Mouse (Mus musculus): ENCODE measurements around the gene Col9a2. TPM values are rescaled to one million over a fixed set of nuclear protein-coding genes. Genes with fewer than 3 reads are reported as not detected.

The Col9a2 gene
- polyA plus RNA-seq, 1 experiment from 2014 or later, result 3.5 TPM

GRCm38 (mm10) chr4:121016928-121017657 lies 22.1 kb upstream of the Col9a2 start, which contains the start of gene Smap2:
Smap2 (minus strand) TSS chr4:121017247.
- ATAC-seq (replicated peaks; ENCODE audit: low FRiP score) (peak; percentile 98), DNase-seq (ENCODE audit: low spot score) (peak; percentile 100)
- Histone ChIP-seq H3K9ac (ENCODE audit: low read length) (peak within 1 kb of the TSS; percentile 79), H3K27ac (ENCODE audit: low read depth, low read length) (peak within 1 kb of the TSS; percentile 31; the same call in 1 of the 2 replicates), H3K27me3 (ENCODE audit: control insufficient read depth, insufficient read depth, low read length) (no peaks in the 10 kb centered on the region), H3K4me3 (ENCODE audit: low read depth, low read length) (peak within 1 kb of the TSS; percentile 87), H3K4me2 (ENCODE audit: low read depth, low read length, severe bottlenecking) (peak within 1 kb of the TSS; percentile 95), H3K36me3 (ENCODE audit: control insufficient read depth, insufficient read depth, low read length) (no peaks in the 10 kb centered on the region), H3K4me1 (replicated peaks; ENCODE audit: control insufficient read depth, insufficient read depth, low read length) (peaks cover 3% of the 10 kb centered on the region; the same call in 1 of the 2 replicates), H3K9me3 (ENCODE audit: control insufficient read depth, low read length) (no peaks in the 10 kb centered on the region)
- WGBS, result 1% methylated on average over 39 of the region's 48 CpGs

GRCm38 (mm10) chr4:121018250-121018649 lies 20.9 kb upstream of the Col9a2 start:
- H3K9me3 ChIP-seq (ENCODE audit: control insufficient read depth, low read length), result no peaks in the 10 kb centered on the region
- no peak overlapping the region for H3K27ac ChIP-seq (ENCODE audit: low read depth, low read length)
- peaks cover 3% of the 10 kb centered on the region; the same call in 1 of the 2 replicates for H3K4me1 ChIP-seq (replicated peaks; ENCODE audit: control insufficient read depth, insufficient read depth, low read length)
- no peaks in the 10 kb centered on the region for H3K36me3 ChIP-seq (ENCODE audit: control insufficient read depth, insufficient read depth, low read length)
- H3K27me3 ChIP-seq (ENCODE audit: control insufficient read depth, insufficient read depth, low read length), result no peaks in the 10 kb centered on the region
- no peak overlapping the region for H3K9ac ChIP-seq (ENCODE audit: low read length)
- ATAC-seq (replicated peaks; ENCODE audit: low FRiP score) (no peak), DNase-seq (ENCODE audit: low spot score) (no peak)
- WGBS, result 91% methylated on average over 3 of the region's 3 CpGs
- no peak overlapping the region for H3K4me2 ChIP-seq (ENCODE audit: low read depth, low read length, severe bottlenecking)
- H3K4me3 ChIP-seq (ENCODE audit: low read depth, low read length), result no peak overlapping the region

- H3K27me3 ChIP-seq (ENCODE audit: control insufficient read depth, insufficient read depth, low read length), result no peaks in the 10 kb centered on the region
- H3K4me3 ChIP-seq (ENCODE audit: low read depth, low read length), result no peak overlapping the region
- H3K27ac ChIP-seq (ENCODE audit: low read depth, low read length), result no peak overlapping the region
- DNase-seq (ENCODE audit: low spot score) (no peak), ATAC-seq (replicated peaks; ENCODE audit: low FRiP score) (no peak)
- no peaks in the 10 kb centered on the region for H3K36me3 ChIP-seq (ENCODE audit: control insufficient read depth, insufficient read depth, low read length)
- no peak overlapping the region for H3K4me2 ChIP-seq (ENCODE audit: low read depth, low read length, severe bottlenecking)
- no peaks in the 10 kb centered on the region for H3K9me3 ChIP-seq (ENCODE audit: control insufficient read depth, low read length)
- 75% methylated on average over 10 of the region's 10 CpGs for WGBS
- no peak overlapping the region for H3K9ac ChIP-seq (ENCODE audit: low read length)
- H3K4me1 ChIP-seq (replicated peaks; ENCODE audit: control insufficient read depth, insufficient read depth, low read length), result peaks cover 3% of the 10 kb centered on the region; the same call in 1 of the 2 replicates
These were observed 19.0 kb upstream of the Col9a2 start for GRCm38 (mm10) chr4:121020040-121020790.

- Histone ChIP-seq H3K4me3 (ENCODE audit: low read depth, low read length) (no peak overlapping the region), H3K4me2 (ENCODE audit: low read depth, low read length, severe bottlenecking) (no peak overlapping the region), H3K27me3 (ENCODE audit: control insufficient read depth, insufficient read depth, low read length) (no peaks in the 10 kb centered on the region), H3K9me3 (ENCODE audit: control insufficient read depth, low read length) (no peaks in the 10 kb centered on the region), H3K27ac (ENCODE audit: low read depth, low read length) (no peak overlapping the region), H3K4me1 (replicated peaks; ENCODE audit: control insufficient read depth, insufficient read depth, low read length) (no peaks in the 10 kb centered on the region), H3K9ac (ENCODE audit: low read length) (no peak overlapping the region), H3K36me3 (ENCODE audit: control insufficient read depth, insufficient read depth, low read length) (no peaks in the 10 kb centered on the region)
- ATAC-seq (replicated peaks; ENCODE audit: low FRiP score), result no peak
- DNase-seq (ENCODE audit: low spot score), result no peak
These were observed 17.3 kb upstream of the Col9a2 start for GRCm38 (mm10) chr4:121021911-121022310.

GRCm38 (mm10) chr4:121023464-121023863 lies 15.7 kb upstream of the Col9a2 start:
- Histone ChIP-seq H3K9me3 (ENCODE audit: control insufficient read depth, low read length) (no peaks in the 10 kb centered on the region), H3K36me3 (ENCODE audit: control insufficient read depth, insufficient read depth, low read length) (no peaks in the 10 kb centered on the region), H3K4me3 (ENCODE audit: low read depth, low read length) (no peak overlapping the region), H3K4me1 (replicated peaks; ENCODE audit: control insufficient read depth, insufficient read depth, low read length) (no peaks in the 10 kb centered on the region), H3K4me2 (ENCODE audit: low read depth, low read length, severe bottlenecking) (no peak overlapping the region), H3K27me3 (ENCODE audit: control insufficient read depth, insufficient read depth, low read length) (no peaks in the 10 kb centered on the region), H3K27ac (ENCODE audit: low read depth, low read length) (no peak overlapping the region), H3K9ac (ENCODE audit: low read length) (no peak overlapping the region)
- no peak for ATAC-seq (replicated peaks; ENCODE audit: low FRiP score)
- no peak for DNase-seq (ENCODE audit: low spot score)
- WGBS, result 86% methylated on average over 7 of the region's 7 CpGs

GRCm38 (mm10) chr4:121023941-121024340 lies 15.2 kb upstream of the Col9a2 start:
- DNase-seq (ENCODE audit: low spot score) (no peak), ATAC-seq (replicated peaks; ENCODE audit: low FRiP score) (no peak)
- Histone ChIP-seq H3K4me3 (ENCODE audit: low read depth, low read length) (no peak overlapping the region), H3K9me3 (ENCODE audit: control insufficient read depth, low read length) (no peaks in the 10 kb centered on the region), H3K27ac (ENCODE audit: low read depth, low read length) (no peak overlapping the region), H3K4me1 (replicated peaks; ENCODE audit: control insufficient read depth, insufficient read depth, low read length) (no peaks in the 10 kb centered on the region), H3K9ac (ENCODE audit: low read length) (no peak overlapping the region), H3K36me3 (ENCODE audit: control insufficient read depth, insufficient read depth, low read length) (no peaks in the 10 kb centered on the region), H3K4me2 (ENCODE audit: low read depth, low read length, severe bottlenecking) (no peak overlapping the region), H3K27me3 (ENCODE audit: control insufficient read depth, insufficient read depth, low read length) (no peaks in the 10 kb centered on the region)
- WGBS, result 92% methylated on average over 2 of the region's 2 CpGs

GRCm38 (mm10) chr4:121025681-121026080 lies 13.5 kb upstream of the Col9a2 start:
- H3K9me3 ChIP-seq (ENCODE audit: control insufficient read depth, low read length), result no peaks in the 10 kb centered on the region
- DNase-seq (ENCODE audit: low spot score) (no peak), ATAC-seq (replicated peaks; ENCODE audit: low FRiP score) (no peak)
- no peak overlapping the region for H3K27ac ChIP-seq (ENCODE audit: low read depth, low read length)
- H3K27me3 ChIP-seq (ENCODE audit: control insufficient read depth, insufficient read depth, low read length), result no peaks in the 10 kb centered on the region
- H3K4me2 ChIP-seq (ENCODE audit: low read depth, low read length, severe bottlenecking), result no peak overlapping the region
- H3K36me3 ChIP-seq (ENCODE audit: control insufficient read depth, insufficient read depth, low read length), result no peaks in the 10 kb centered on the region
- no peak overlapping the region for H3K9ac ChIP-seq (ENCODE audit: low read length)
- 77% methylated on average over 2 of the region's 2 CpGs for WGBS
- no peak overlapping the region for H3K4me3 ChIP-seq (ENCODE audit: low read depth, low read length)
- H3K4me1 ChIP-seq (replicated peaks; ENCODE audit: control insufficient read depth, insufficient read depth, low read length), result no peaks in the 10 kb centered on the region

GRCm38 (mm10) chr4:121028146-121028545 lies 11.0 kb upstream of the Col9a2 start:
- H3K4me2 ChIP-seq (ENCODE audit: low read depth, low read length, severe bottlenecking), result no peak overlapping the region
- WGBS, result 88% methylated on average over 1 of the region's 1 CpGs
- no peak for DNase-seq (ENCODE audit: low spot score)
- no peak overlapping the region for H3K9ac ChIP-seq (ENCODE audit: low read length)
- no peaks in the 10 kb centered on the region for H3K4me1 ChIP-seq (replicated peaks; ENCODE audit: control insufficient read depth, insufficient read depth, low read length)
- no peak overlapping the region for H3K27ac ChIP-seq (ENCODE audit: low read depth, low read length)
- no peak for ATAC-seq (replicated peaks; ENCODE audit: low FRiP score)
- no peaks in the 10 kb centered on the region for H3K27me3 ChIP-seq (ENCODE audit: control insufficient read depth, insufficient read depth, low read length)
- no peaks in the 10 kb centered on the region for H3K36me3 ChIP-seq (ENCODE audit: control insufficient read depth, insufficient read depth, low read length)
- no peak overlapping the region for H3K4me3 ChIP-seq (ENCODE audit: low read depth, low read length)
- no peaks in the 10 kb centered on the region for H3K9me3 ChIP-seq (ENCODE audit: control insufficient read depth, low read length)
